Mouse (Mus musculus) thymus, adult 2 months (tissue): ENCODE results near the gene Klhl33. TPM values are rescaled to one million over a fixed set of nuclear protein-coding genes. Genes with fewer than 3 reads are reported as not detected.
"Not testable (repeated sequence)": the region's sequence is repeated elsewhere in the genome, so short reads cannot be mapped to it uniquely, and the experiment has no call there.

Source experiments
- DNase-seq: peaks from one replicate; pipeline ENCODE4 v3.0.0; 2021
- H3K27ac ChIP-seq: fragments of 200-500 bp; 2 replicates; pipeline ENCODE4 v1.5.1; 2012; ENCODE audit warnings: low read length, control low read depth; ENCODE audit not compliant: control insufficient read depth, insufficient read depth
- H3K27me3 ChIP-seq: fragments of 200-500 bp; 2 replicates; pipeline ENCODE4 v1.6.1; 2012; ENCODE audit warnings: mild to moderate bottlenecking, low read length, moderate library complexity, mixed read lengths; ENCODE audit not compliant: control insufficient read depth, insufficient read depth
- H3K36me3 ChIP-seq: fragments of 200-500 bp; 2 replicates; pipeline ENCODE4 v1.6.1; 2012; ENCODE audit warnings: mild to moderate bottlenecking, low read length, moderate library complexity; ENCODE audit not compliant: control insufficient read depth, insufficient read depth
- H3K4me1 ChIP-seq: fragments of 200-500 bp; replicated peaks from 2 replicates; pipeline ENCODE4 v1.6.1; 2012; ENCODE audit warnings: low read length; ENCODE audit not compliant: control insufficient read depth, insufficient read depth
- H3K4me3 ChIP-seq: fragments of 200-500 bp; 2 replicates; pipeline ENCODE4 v1.5.1; 2012; ENCODE audit warnings: mild to moderate bottlenecking, low read length, control low read depth, moderate library complexity; ENCODE audit not compliant: control insufficient read depth, insufficient read depth
- CTCF ChIP-seq: fragments of 200-500 bp; IDR thresholded peaks from 2 replicates; pipeline ENCODE4 v1.5.1; 2012; ENCODE audit warnings: mild to moderate bottlenecking, control low read depth, low read length, moderate library complexity, borderline replicate concordance; ENCODE audit not compliant: control insufficient read depth, poor library complexity, insufficient read depth; ENCODE audit errors: extremely low read depth
- POLR2A ChIP-seq: fragments of 200-500 bp; IDR thresholded peaks from 2 replicates; pipeline ENCODE4 v1.6.1; 2012; ENCODE audit warnings: mild to moderate bottlenecking, low read length, control low read depth, moderate library complexity; ENCODE audit not compliant: control insufficient read depth, poor library complexity, insufficient read depth; ENCODE audit errors: extremely low read depth
- WGBS: fragments of 180-500 bp; shearing (Covaris S2); methylation state at CpG from one replicate; pipeline ENCODE4 v1.1.7; 2018; 5-methylcytosine and 5-hydroxymethylcytosine counted together
- polyA plus RNA-seq: library from polyadenylated mRNA; depleted of rRNA; stranded (reverse); fragments of >200 nt; gene quantifications from 2 replicates; pipeline ENCODE4 v1.2.3, GENCODE M21; 2012

The Klhl33 gene
- polyA plus RNA-seq, 1 experiment: 1.0 TPM

- H3K36me3 ChIP-seq: no peaks in the 10 kb centered on the region
- no peaks in the 10 kb centered on the region for H3K27me3 ChIP-seq
- H3K4me1 ChIP-seq: no peaks in the 10 kb centered on the region
- TF ChIP-seq CTCF (no peak), POLR2A (no peak)
- 97% methylated on average over 4 of the region's 4 CpGs for WGBS
- no peak overlapping the region for H3K27ac ChIP-seq
- H3K4me3 ChIP-seq: no peak overlapping the region
- no peak for DNase-seq
These were observed 7.5 kb upstream of the Klhl33 start for GRCm38 (mm10) chr14:50904828-50905129.

- Histone ChIP-seq H3K27me3 (no peaks in the 10 kb centered on the region), H3K4me1 (no peaks in the 10 kb centered on the region), H3K4me3 (no peak overlapping the region), H3K27ac (no peak overlapping the region), H3K36me3 (no peaks in the 10 kb centered on the region)
- WGBS: 44% methylated on average over 26 of the region's 26 CpGs
- no peak for DNase-seq
- no peak for TF ChIP-seq POLR2A
- TF ChIP-seq CTCF: no peak
These were observed 6.9 kb upstream of the Klhl33 start for GRCm38 (mm10) chr14:50903973-50904827.

- DNase-seq: not testable (repeated sequence)
- WGBS: 41% methylated on average over 2 of the region's 2 CpGs
These were observed 685 bp upstream of the Klhl33 start for GRCm38 (mm10) chr14:50897992-50898391.

GRCm38 (mm10) chr14:50896747-50897373 lies 447 bp downstream of the Klhl33 start:
- Histone ChIP-seq H3K27me3 (no peaks in the 10 kb centered on the region), H3K4me3 (no peak overlapping the region; the same call in 1 of the 2 replicates), H3K27ac (no peak overlapping the region), H3K36me3 (no peaks in the 10 kb centered on the region), H3K4me1 (peaks cover 7% of the 10 kb centered on the region)
- no peak for DNase-seq
- 77% methylated on average over 23 of the region's 23 CpGs for WGBS
- TF ChIP-seq POLR2A: no peak
- TF ChIP-seq CTCF: no peak

More at GRCm38 (mm10) chr14:50897992-50898391, 685 bp upstream of the Klhl33 start:
- H3K4me3 ChIP-seq, H3K4me1 ChIP-seq, H3K27ac ChIP-seq, H3K27me3 ChIP-seq, H3K36me3 ChIP-seq: not testable (repeated sequence)

GRCm38 (mm10) chr14:50895985-50896746 lies 1.1 kb downstream of the Klhl33 start:
- 69% methylated on average over 19 of the region's 19 CpGs for WGBS
- no peak for DNase-seq
- Histone ChIP-seq H3K4me1 (peaks cover 7% of the 10 kb centered on the region), H3K27ac (no peak overlapping the region), H3K27me3 (no peaks in the 10 kb centered on the region), H3K36me3 (no peaks in the 10 kb centered on the region), H3K4me3 (no peak overlapping the region; the same call in 1 of the 2 replicates)
- TF ChIP-seq POLR2A: no peak

- Histone ChIP-seq H3K27me3 (no peaks in the 10 kb centered on the region), H3K27ac (no peak overlapping the region), H3K36me3 (no peaks in the 10 kb centered on the region), H3K4me1 (peaks cover 7% of the 10 kb centered on the region), H3K4me3 (no peak overlapping the region)
- TF ChIP-seq POLR2A: no peak
- no peak for TF ChIP-seq CTCF
- no peak for DNase-seq
These were observed 1.9 kb downstream of the Klhl33 start for GRCm38 (mm10) chr14:50895407-50895806.
